In the genomic region with DNA sequence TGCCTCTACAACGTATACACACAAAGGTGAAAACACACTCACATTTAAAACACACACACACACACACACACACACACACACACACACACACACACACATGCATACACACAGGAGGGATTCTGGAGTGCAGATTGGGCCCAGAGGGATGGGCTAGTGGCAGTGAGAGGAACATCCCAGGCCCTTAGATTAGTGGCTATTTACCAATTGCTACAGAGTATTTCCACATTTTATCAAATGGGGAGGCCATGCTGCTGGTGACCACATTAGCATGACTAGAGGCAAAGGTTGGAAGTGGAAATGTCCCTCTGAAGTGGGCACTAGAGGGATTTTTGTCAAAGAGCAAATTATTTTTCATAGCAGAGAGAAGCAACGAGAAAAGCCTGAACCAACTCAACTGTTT, we compare ENCODE assay signal across 23 mouse cellular contexts. TPM values are rescaled to one million over a fixed set of nuclear protein-coding genes. Genes with fewer than 3 reads are reported as not detected.
"Had no signal": no experiment of that assay in that cellular context is flagged by ENCODE, and none has a peak within 500 bp of the region (broad histone marks: within the 10 kb centered on the region; RNA-seq: fewer than 3 reads in every experiment).

No protein-coding gene starts in this region.

- DNase-seq: cerebellum, adult 8-10 months; cerebellum, adult 9-10 months; cerebellum, adult 9-11 months; cerebellum, postnatal 10 days; cerebellum, postnatal 14 days; cerebellum, postnatal 25 days; cerebellum, postnatal 36 days; embryo, embryonic 11 days; forebrain, postnatal 0 days; gastrocnemius, adult 2 months; gastrocnemius, postnatal 10 days; gastrocnemius, postnatal 14 days; gastrocnemius, postnatal 25 days; gastrocnemius, postnatal 36 days; heart, adult 18-20 months; heart, adult 2 months had no signal

- ATAC-seq: forebrain, embryonic 13.5 days; forebrain, embryonic 14.5 days; forebrain, embryonic 15.5 days; forebrain, embryonic 16.5 days; forebrain, postnatal 0 days had no signal

RNA-seq across cellular contexts. Expression of a gene that starts 2.0 kb away (rescaled TPM):
- total RNA-seq: gastrocnemius, adult 18-20 months; gastrocnemius, adult 2 months; gastrocnemius, adult 8-10 months; gastrocnemius, postnatal 10 days; gastrocnemius, postnatal 14 days; gastrocnemius, postnatal 25 days; gastrocnemius, postnatal 36 days; gastrocnemius, postnatal 4 days; heart, adult 18-20 months; heart, adult 2 months had no signal
